Mouse (Mus musculus) kidney, embryonic 14.5 days (tissue): ENCODE measurements around the gene Rpl18. TPM values are rescaled to one million over a fixed set of nuclear protein-coding genes. Genes with fewer than 3 reads are reported as not detected.

Source experiments
- ATAC-seq: fragments of 200-750 bp; cut with Nextera tagmentation; 2 replicates; pipeline ENCODE4 v1.8.0; 2017; ENCODE audit warnings: moderate number of reproducible peaks, mild to moderate bottlenecking, moderate TSS enrichment, moderate library complexity; ENCODE audit not compliant: low FRiP score, low TSS enrichment
- H3K27ac ChIP-seq: fragments of 300-500 bp; sonication (generic); 2 replicates; pipeline ENCODE4 v1.5.1; 2014; ENCODE audit warnings: low read depth, mild to moderate bottlenecking, low read length, moderate library complexity, mixed read lengths
- H3K27me3 ChIP-seq: fragments of 300-500 bp; sonication (generic); 2 replicates; pipeline ENCODE4 v1.6.1; 2014; ENCODE audit warnings: mild to moderate bottlenecking, low read length; ENCODE audit not compliant: control insufficient read depth, insufficient read depth
- H3K36me3 ChIP-seq: fragments of 300-500 bp; sonication (generic); 2 replicates; pipeline ENCODE4 v1.6.1; 2014; ENCODE audit warnings: low read length, mixed read lengths; ENCODE audit not compliant: control insufficient read depth, insufficient read depth
- H3K4me1 ChIP-seq: fragments of 300-500 bp; sonication (generic); 2 replicates; pipeline ENCODE4 v1.6.1; 2014; ENCODE audit warnings: low read length, mixed read lengths; ENCODE audit not compliant: control insufficient read depth, insufficient read depth
- H3K4me2 ChIP-seq: fragments of 300-500 bp; sonication (generic); replicated peaks from 2 replicates; pipeline ENCODE4 v1.6.1; 2014; ENCODE audit warnings: low read depth, mild to moderate bottlenecking, low read length
- H3K4me3 ChIP-seq: fragments of 300-500 bp; sonication (generic); 2 replicates; pipeline ENCODE4 v1.5.1; 2014; ENCODE audit warnings: mild to moderate bottlenecking, low read length
- H3K9ac ChIP-seq: fragments of 300-500 bp; sonication (generic); 2 replicates; pipeline ENCODE4 v1.6.1; 2014; ENCODE audit warnings: low read depth, mild to moderate bottlenecking, low read length, moderate library complexity
- H3K9me3 ChIP-seq: fragments of 300-500 bp; sonication (generic); 2 replicates; pipeline ENCODE4 v1.6.1; 2016; ENCODE audit warnings: low read length; ENCODE audit not compliant: control insufficient read depth
- WGBS: fragments of 180-500 bp; shearing (Covaris S2); extraction: QIAGEN DNeasy Blood & Tissue Kit; methylation state at CpG from one replicate; pipeline ENCODE4 v1.1.7; 2014; 5-methylcytosine and 5-hydroxymethylcytosine counted together
- polyA plus RNA-seq: library from polyadenylated mRNA; unstranded; fragments of >200 nt; fragmentation: Nextera tagmentation; extraction: Ambion mirVana; gene quantifications from 2 replicates; pipeline ENCODE4 v1.2.1, GENCODE M21; 2014

The Rpl18 gene
- polyA plus RNA-seq, 1 experiment from 2014 or later, result 1,328 TPM

DNA sequence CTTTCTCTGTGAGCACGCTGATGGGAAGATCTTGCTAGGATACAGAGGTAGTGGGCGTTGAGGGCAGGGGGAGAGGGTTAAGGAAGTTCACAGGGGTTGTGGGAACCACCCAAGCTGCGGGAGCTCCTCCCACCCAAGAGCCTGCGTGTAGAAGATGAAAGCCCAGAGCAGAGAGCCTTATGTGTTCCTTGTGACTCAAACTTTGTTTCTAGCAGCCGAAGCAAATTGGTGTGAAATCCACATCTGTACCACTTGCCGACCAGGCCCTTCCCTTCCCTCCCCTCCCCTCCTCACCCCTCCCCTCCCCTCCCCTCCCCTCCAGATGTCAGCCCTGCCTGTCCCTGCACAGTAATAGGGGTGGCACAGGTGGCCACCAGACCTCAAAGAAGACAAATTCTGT is 20.2 kb upstream of the Rpl18 start:
- H3K4me2 ChIP-seq, result no peak overlapping the region
- ATAC-seq, result no peak
- peaks cover 6% of the 10 kb centered on the region for H3K4me1 ChIP-seq
- H3K4me3 ChIP-seq, result no peak overlapping the region
- 11% methylated on average over 6 of the region's 6 CpGs for WGBS
- no peak overlapping the region for H3K9ac ChIP-seq
- peaks cover 12% of the 10 kb centered on the region for H3K27me3 ChIP-seq
- H3K27ac ChIP-seq, result no peak overlapping the region
- H3K36me3 ChIP-seq, result no peaks in the 10 kb centered on the region
- no peaks in the 10 kb centered on the region for H3K9me3 ChIP-seq

DNA sequence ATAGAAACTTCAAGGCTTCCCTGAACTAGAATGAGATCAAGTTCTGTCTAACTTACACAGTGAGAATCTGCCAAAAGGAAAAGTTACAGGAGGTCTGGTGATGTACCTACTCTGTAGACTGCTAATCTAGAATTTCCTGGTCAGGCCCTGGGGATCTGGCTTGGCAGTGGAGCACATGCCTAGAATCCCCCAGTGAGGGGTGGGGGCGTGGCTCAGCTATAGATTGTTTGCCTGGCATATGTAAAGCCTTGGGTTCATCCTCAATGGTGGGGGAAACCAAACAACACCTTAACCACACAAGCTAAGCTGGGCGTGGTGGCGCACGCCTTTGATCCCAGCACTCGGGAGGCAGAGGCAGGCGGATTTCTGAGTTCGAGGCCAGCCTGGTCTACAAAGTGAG is 17.4 kb upstream of the Rpl18 start:
- ATAC-seq, result no peak
- 91% methylated on average over 5 of the region's 7 CpGs for WGBS
- H3K4me3 ChIP-seq, result no peak overlapping the region

DNA sequence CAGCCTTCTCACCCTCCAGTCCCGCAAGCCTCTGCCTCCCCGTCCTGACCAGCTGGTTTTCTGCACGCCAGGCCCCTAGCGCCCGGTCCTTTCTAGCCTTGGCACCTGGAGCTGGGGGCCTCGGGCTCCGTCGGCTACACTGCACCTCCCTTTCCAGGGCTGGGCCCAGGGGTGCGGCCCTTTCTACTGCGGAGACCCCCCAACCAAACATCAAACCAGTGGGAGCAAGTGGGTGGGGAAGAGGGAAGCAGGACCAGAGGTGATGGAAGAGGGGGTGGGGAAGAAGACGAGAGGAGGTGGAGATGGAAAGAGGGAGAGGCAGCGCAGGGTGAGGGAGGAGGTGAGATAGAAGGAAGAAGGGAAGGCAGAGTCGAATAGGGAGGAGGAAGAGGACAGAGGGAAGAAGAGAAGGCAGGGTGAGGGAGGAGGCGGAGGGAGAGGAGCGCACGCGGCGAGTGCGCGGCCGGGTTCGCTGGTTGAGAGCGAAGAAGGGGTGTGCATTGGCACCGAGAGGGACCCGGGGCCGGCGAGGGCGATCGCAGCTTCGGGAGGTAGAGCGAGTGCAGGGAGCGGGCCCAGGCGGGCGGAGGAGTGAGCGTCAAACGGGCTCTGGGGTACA is 15.6 kb upstream of the Rpl18 start, which contains the start of gene Car11:
TSS of gene Car11 (plus strand) at position 321 of the 619 bp plus-strand sequence.
- Histone ChIP-seq H3K9ac (peak within 1 kb of the TSS; percentile 53), H3K36me3 (no peaks in the 10 kb centered on the region), H3K27me3 (peaks cover 12% of the 10 kb centered on the region), H3K4me2 (peak within 1 kb of the TSS; percentile 92), H3K9me3 (no peaks in the 10 kb centered on the region), H3K27ac (no peak within 1 kb of the TSS), H3K4me3 (peak within 1 kb of the TSS; percentile 44), H3K4me1 (peaks cover 21% of the 10 kb centered on the region)
- ATAC-seq, result no peak
- WGBS, result 2% methylated on average over 36 of the region's 36 CpGs

More for the DNA sequence above, 17.4 kb upstream of the Rpl18 start:
- no peak overlapping the region for H3K27ac ChIP-seq
- no peak overlapping the region for H3K9ac ChIP-seq
- H3K4me1 ChIP-seq, result peaks cover 15% of the 10 kb centered on the region
- peaks cover 12% of the 10 kb centered on the region for H3K27me3 ChIP-seq
- H3K4me2 ChIP-seq, result no peak overlapping the region
- no peaks in the 10 kb centered on the region for H3K36me3 ChIP-seq
- no peaks in the 10 kb centered on the region for H3K9me3 ChIP-seq

DNA sequence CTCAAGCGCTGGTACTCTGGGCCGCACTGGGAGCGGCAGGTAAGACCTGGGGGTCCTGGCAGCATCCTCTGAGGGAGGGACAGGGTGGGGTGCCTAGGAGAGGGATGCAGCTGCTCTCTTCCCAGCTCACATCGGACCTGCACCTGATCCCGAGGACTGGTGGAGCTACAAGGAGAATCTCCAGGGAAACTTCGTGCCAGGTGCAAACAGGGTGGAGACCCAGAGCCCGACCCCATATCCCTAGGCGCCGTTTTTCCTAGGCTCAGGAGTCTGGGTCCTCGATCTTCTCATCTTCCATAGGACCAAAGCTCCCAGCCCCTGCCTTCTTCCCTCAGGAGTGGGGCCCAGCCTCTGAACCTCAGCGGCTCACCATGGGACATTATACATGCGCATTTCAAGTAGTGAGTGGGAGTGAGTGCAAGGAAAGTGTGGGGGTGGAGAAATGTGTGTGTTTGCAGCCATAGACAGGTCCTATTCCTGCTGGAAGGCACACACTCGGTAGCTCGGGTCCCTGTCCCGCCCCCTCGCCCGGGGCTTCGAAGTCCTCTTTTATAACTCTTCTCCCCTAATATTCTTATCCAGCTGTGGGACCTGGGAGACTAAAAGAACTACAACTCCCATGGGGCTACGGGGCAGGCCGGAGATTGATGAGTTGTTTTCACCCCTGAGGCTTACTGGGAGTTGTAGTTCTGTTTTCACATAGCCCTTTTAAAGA is 14.8 kb upstream of the Rpl18 start:
- no peak overlapping the region for H3K27ac ChIP-seq
- no peaks in the 10 kb centered on the region for H3K9me3 ChIP-seq
- under 1% methylated on average over 20 of the region's 20 CpGs for WGBS
- H3K4me1 ChIP-seq, result peaks cover 23% of the 10 kb centered on the region
- H3K27me3 ChIP-seq, result peaks cover 12% of the 10 kb centered on the region
- no peaks in the 10 kb centered on the region for H3K36me3 ChIP-seq
- peak overlapping the region; percentile 54 for H3K9ac ChIP-seq
- H3K4me2 ChIP-seq, result peak overlapping the region; percentile 92
- H3K4me3 ChIP-seq, result peak overlapping the region; percentile 44
- ATAC-seq, result peak; percentile 12; the same call in 1 of the 2 replicates

DNA sequence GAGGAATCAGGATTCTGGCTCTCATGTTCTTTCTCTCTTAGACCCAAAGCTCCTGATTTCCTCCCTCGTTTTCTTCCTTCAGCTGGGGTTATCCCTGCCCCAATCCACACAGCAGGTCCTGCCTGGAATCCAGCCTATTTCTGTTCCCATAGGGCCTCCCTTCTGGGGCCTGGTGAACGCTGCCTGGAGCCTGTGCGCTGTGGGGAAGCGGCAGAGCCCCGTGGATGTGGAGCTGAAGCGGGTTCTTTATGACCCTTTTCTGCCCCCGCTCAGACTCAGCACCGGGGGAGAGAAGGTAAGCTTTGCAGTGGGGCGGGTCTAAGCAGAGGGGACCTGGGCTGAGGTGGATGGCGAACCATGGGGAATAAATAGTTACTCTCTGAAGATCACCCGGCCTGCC is 14.2 kb upstream of the Rpl18 start:
- no peak for ATAC-seq
- Histone ChIP-seq H3K27ac (peak overlapping the region; percentile 30; the same call in 1 of the 2 replicates), H3K36me3 (no peaks in the 10 kb centered on the region), H3K9me3 (no peaks in the 10 kb centered on the region), H3K4me1 (peaks cover 29% of the 10 kb centered on the region), H3K9ac (peak overlapping the region; percentile 54), H3K27me3 (peaks cover 12% of the 10 kb centered on the region), H3K4me2 (peak overlapping the region; percentile 92), H3K4me3 (peak overlapping the region; percentile 22)
- 30% methylated on average over 11 of the region's 11 CpGs for WGBS

DNA sequence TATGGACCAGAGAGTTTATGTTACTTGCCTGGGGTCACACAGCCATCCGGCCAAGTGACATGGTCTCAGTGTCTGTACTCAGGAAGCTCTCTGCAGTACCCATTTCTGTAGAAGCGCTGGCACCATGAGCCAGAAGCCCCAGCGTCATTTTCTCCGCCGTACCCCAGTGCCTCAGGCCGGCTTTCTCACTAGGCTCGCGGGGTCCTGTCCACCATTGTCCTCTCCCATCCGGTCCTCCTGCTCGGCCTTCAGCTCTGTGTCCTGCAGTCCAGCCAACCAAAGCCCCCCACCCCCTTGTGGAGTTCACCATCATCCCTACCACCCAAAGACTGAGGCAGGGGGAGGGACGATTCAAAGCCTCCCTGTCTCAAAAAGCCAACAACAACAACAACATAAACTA is 13.7 kb upstream of the Rpl18 start:
- Histone ChIP-seq H3K36me3 (no peaks in the 10 kb centered on the region), H3K4me2 (peak overlapping the region; percentile 92), H3K4me3 (no peak overlapping the region), H3K27me3 (peaks cover 12% of the 10 kb centered on the region), H3K27ac (no peak overlapping the region), H3K4me1 (peaks cover 29% of the 10 kb centered on the region), H3K9me3 (no peaks in the 10 kb centered on the region), H3K9ac (peak overlapping the region; percentile 54; the same call in 1 of the 2 replicates)
- WGBS, result 89% methylated on average over 11 of the region's 11 CpGs
- no peak for ATAC-seq

DNA sequence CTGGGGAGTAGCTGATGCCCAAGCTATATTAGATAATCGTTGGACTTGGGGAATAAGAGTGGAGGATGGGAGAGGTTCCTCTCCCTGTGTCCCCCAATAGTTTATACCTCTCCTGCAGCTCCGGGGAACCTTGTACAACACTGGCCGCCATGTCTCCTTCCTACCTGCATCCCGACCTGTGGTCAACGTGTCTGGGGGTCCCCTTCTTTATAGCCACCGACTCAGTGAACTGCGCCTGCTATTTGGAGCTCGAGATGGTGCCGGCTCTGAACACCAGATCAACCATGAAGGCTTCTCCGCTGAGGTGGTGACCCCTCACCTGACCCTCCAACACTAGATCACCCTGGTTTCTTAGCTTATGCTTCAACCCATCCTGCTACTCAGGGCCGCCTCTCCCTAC is 12.9 kb upstream of the Rpl18 start:
- Histone ChIP-seq H3K4me1 (peaks cover 33% of the 10 kb centered on the region), H3K4me3 (no peak overlapping the region), H3K27ac (no peak overlapping the region), H3K4me2 (no peak overlapping the region), H3K9me3 (no peaks in the 10 kb centered on the region), H3K36me3 (no peaks in the 10 kb centered on the region), H3K27me3 (peaks cover 12% of the 10 kb centered on the region), H3K9ac (no peak overlapping the region)
- no peak for ATAC-seq
- WGBS, result 89% methylated on average over 11 of the region's 11 CpGs

DNA sequence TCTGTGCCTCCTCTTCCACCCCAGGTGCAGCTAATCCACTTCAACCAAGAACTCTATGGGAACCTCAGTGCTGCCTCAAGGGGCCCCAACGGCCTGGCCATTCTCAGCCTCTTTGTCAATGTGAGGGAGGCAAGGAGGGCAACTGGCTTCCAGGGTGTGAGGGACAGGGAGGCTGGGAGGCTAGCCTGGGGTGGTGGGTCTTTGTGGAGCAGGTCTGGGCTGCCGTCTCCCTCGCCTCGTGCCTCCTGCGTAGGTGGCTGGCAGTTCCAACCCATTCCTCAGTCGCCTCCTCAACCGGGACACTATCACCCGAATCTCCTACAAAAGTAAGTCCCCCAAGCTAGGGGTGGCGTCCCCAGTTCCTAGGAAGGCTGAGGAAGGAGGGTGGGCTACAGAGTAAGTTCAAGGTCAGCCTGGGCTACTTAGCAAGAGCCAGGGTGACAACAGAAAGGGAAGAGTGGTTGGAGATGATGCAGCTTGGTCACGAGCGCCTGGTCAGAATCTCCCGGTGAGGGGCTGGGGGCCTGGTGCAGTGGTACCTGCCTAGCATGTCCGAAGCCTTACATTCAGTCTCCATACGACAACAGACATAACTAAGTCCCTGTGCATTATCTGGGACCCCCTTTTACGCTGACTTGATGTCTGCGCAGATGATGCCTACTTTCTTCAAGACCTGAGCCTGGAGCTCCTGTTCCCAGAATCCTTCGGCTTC is 12.3 kb upstream of the Rpl18 start:
- Histone ChIP-seq H3K36me3 (no peaks in the 10 kb centered on the region), H3K9me3 (no peaks in the 10 kb centered on the region), H3K4me1 (peaks cover 39% of the 10 kb centered on the region), H3K4me3 (no peak overlapping the region), H3K27ac (no peak overlapping the region), H3K9ac (no peak overlapping the region), H3K4me2 (no peak overlapping the region), H3K27me3 (peaks cover 12% of the 10 kb centered on the region)
- no peak for ATAC-seq
- 92% methylated on average over 17 of the region's 17 CpGs for WGBS
